Mouse (Mus musculus) adrenal gland, adult 2 months (tissue): ENCODE results near the gene Stx1b. TPM values are rescaled to one million over a fixed set of nuclear protein-coding genes. Genes with fewer than 3 reads are reported as not detected.
"Not testable (repeated sequence)": the region's sequence is repeated elsewhere in the genome, so short reads cannot be mapped to it uniquely, and the experiment has no call there.

Experiments used
- DNase-seq: peaks from one replicate; pipeline ENCODE4 v3.0.0; 2021
- polyA plus RNA-seq: library from polyadenylated mRNA; depleted of rRNA; stranded (reverse); fragments of >200 nt; gene quantifications from 2 replicates; pipeline ENCODE4 v1.2.3, GENCODE M21; 2012
- total RNA-seq, 2 experiments: library from RNA; stranded (reverse); gene quantifications; 2 replicates each; pipeline ENCODE4 v1.2.3; 2021

Stx1b gene
- total and polyA plus RNA-seq, 3 experiments: 5.0 to 8.5 (median 6.9) TPM

GRCm38 (mm10) chr7:127776878-127777473, 47.4 kb downstream of the Stx1b start:
- peak; percentile 97 for DNase-seq

- DNase-seq: peak; percentile 92
Observed at GRCm38 (mm10) chr7:127776426-127776825, 47.9 kb downstream of the Stx1b start, which contains the start of gene Setd1a. Gene Setd1a, plus strand, starts transcription at chr7:127776670.

GRCm38 (mm10) chr7:127775837-127776236, 48.5 kb downstream of the Stx1b start:
- DNase-seq: not testable (repeated sequence)

GRCm38 (mm10) chr7:127773664-127774384, 50.5 kb downstream of the Stx1b start:
- peak; percentile 80 for DNase-seq

GRCm38 (mm10) chr7:127772557-127772956, 51.8 kb downstream of the Stx1b start:
- DNase-seq: no peak

- no peak for DNase-seq
Observed at GRCm38 (mm10) chr7:127772080-127772479, 52.3 kb downstream of the Stx1b start.

GRCm38 (mm10) chr7:127771262-127771661, 53.1 kb downstream of the Stx1b start:
- DNase-seq: no peak

- peak; percentile 28 for DNase-seq
Observed at GRCm38 (mm10) chr7:127770039-127770905, 54.1 kb downstream of the Stx1b start.

GRCm38 (mm10) chr7:127769651-127770038, 54.7 kb downstream of the Stx1b start, which contains the start of gene Orai3:
Gene Orai3, plus strand, starts transcription at chr7:127769815.
- peak; percentile 95 for DNase-seq

GRCm38 (mm10) chr7:127768997-127769593, 55.3 kb downstream of the Stx1b start:
- DNase-seq: peak; percentile 97

- no peak for DNase-seq
Observed at GRCm38 (mm10) chr7:127768346-127768996, 55.9 kb downstream of the Stx1b start.

GRCm38 (mm10) chr7:127767671-127768345, 56.5 kb downstream of the Stx1b start:
- DNase-seq: no peak

- no peak for DNase-seq
Observed at GRCm38 (mm10) chr7:127766851-127767609, 57.3 kb downstream of the Stx1b start.

- no peak for DNase-seq
Observed at GRCm38 (mm10) chr7:127765756-127766155, 58.6 kb downstream of the Stx1b start.

- no peak for DNase-seq
Observed at GRCm38 (mm10) chr7:127763642-127764041, 60.7 kb downstream of the Stx1b start.

GRCm38 (mm10) chr7:127761026-127761425, 63.3 kb downstream of the Stx1b start:
- DNase-seq: peak; percentile 69

- DNase-seq: no peak
Observed at GRCm38 (mm10) chr7:127760478-127760877, 63.9 kb downstream of the Stx1b start.

GRCm38 (mm10) chr7:127759716-127760115, 64.6 kb downstream of the Stx1b start:
- no peak for DNase-seq
